Mouse (Mus musculus) embryonic facial prominence, embryonic 14.5 days (tissue): ENCODE measurements at regions not wholly inside any gene's neighbourhood (a gene's known extent, or its start where the extent isn't known, plus 50 kb on each side); places are given as distances from the start of the nearest gene placed in this dataset.
"Not testable (repeated sequence)": the region's sequence is repeated elsewhere in the genome, so short reads cannot be mapped to it uniquely, and the experiment has no call there.

Source experiments
- ATAC-seq: fragments of 200-750 bp; cut with Nextera tagmentation; 2 replicates; pipeline ENCODE4 v1.8.0; 2017; ENCODE audit warnings: low read depth, moderate number of reproducible peaks, moderate TSS enrichment
- DNase-seq: peaks from one replicate; pipeline ENCODE4 v3.0.0-alpha.2; 2015; ENCODE audit warnings: low spot score
- H3K27ac ChIP-seq: fragments of 300-500 bp; sonication (generic); replicated peaks from 2 replicates; pipeline ENCODE4 v1.5.1; 2014; ENCODE audit warnings: low read depth, mild to moderate bottlenecking, low read length, moderate library complexity
- H3K27me3 ChIP-seq: fragments of 300-500 bp; sonication (generic); replicated peaks from 2 replicates; pipeline ENCODE4 v1.6.1; 2014; ENCODE audit warnings: low read length; ENCODE audit not compliant: control insufficient read depth, insufficient read depth
- H3K36me3 ChIP-seq: fragments of 300-500 bp; sonication (generic); 2 replicates; pipeline ENCODE4 v1.6.1; 2014; ENCODE audit warnings: low read length, mixed read lengths; ENCODE audit not compliant: control insufficient read depth, insufficient read depth
- H3K4me1 ChIP-seq: fragments of 300-500 bp; sonication (generic); 2 replicates; pipeline ENCODE4 v1.6.1; 2014; ENCODE audit warnings: antibody characterized with exemption, low read length; ENCODE audit not compliant: control insufficient read depth, insufficient read depth
- H3K4me2 ChIP-seq: fragments of 300-500 bp; sonication (generic); 2 replicates; pipeline ENCODE4 v1.6.1; 2014; ENCODE audit warnings: low read depth, mild to moderate bottlenecking, low read length, moderate library complexity, mixed read lengths
- H3K4me3 ChIP-seq: fragments of 300-500 bp; sonication (generic); 2 replicates; pipeline ENCODE4 v1.5.1; 2014; ENCODE audit warnings: low read depth, mild to moderate bottlenecking, low read length
- H3K9ac ChIP-seq: fragments of 300-500 bp; sonication (generic); 2 replicates; pipeline ENCODE4 v1.6.1; 2014; ENCODE audit warnings: low read depth, mild to moderate bottlenecking, low read length, moderate library complexity, mixed read lengths
- H3K9me3 ChIP-seq: fragments of 300-500 bp; sonication (generic); 2 replicates; pipeline ENCODE4 v1.6.1; 2016; ENCODE audit warnings: low read length; ENCODE audit not compliant: control insufficient read depth
- WGBS: fragments of 180-500 bp; shearing (Covaris S2); extraction: QIAGEN DNeasy Blood & Tissue Kit; methylation state at CpG from one replicate; pipeline ENCODE4 v1.1.7; 2014; 5-methylcytosine and 5-hydroxymethylcytosine counted together

- H3K4me1 ChIP-seq, H3K36me3 ChIP-seq, DNase-seq, H3K27me3 ChIP-seq, H3K4me2 ChIP-seq, ATAC-seq, H3K27ac ChIP-seq, H3K9ac ChIP-seq, H3K4me3 ChIP-seq, H3K9me3 ChIP-seq: not testable (repeated sequence)
- 88% methylated on average over 4 of the region's 4 CpGs for WGBS
Observed at GRCm38 (mm10) chr6:48341367-48341766, 54.0 kb upstream of the Krba1 start.

GRCm38 (mm10) chr6:48336964-48337363 lies 58.4 kb upstream of the Krba1 start:
- not testable (repeated sequence) for H3K9ac ChIP-seq, H3K4me3 ChIP-seq, H3K4me1 ChIP-seq, H3K9me3 ChIP-seq, ATAC-seq, H3K27ac ChIP-seq, H3K4me2 ChIP-seq, DNase-seq, H3K27me3 ChIP-seq, H3K36me3 ChIP-seq
- 76% methylated on average over 3 of the region's 3 CpGs for whole genome bisulfite sequencing

DNA sequence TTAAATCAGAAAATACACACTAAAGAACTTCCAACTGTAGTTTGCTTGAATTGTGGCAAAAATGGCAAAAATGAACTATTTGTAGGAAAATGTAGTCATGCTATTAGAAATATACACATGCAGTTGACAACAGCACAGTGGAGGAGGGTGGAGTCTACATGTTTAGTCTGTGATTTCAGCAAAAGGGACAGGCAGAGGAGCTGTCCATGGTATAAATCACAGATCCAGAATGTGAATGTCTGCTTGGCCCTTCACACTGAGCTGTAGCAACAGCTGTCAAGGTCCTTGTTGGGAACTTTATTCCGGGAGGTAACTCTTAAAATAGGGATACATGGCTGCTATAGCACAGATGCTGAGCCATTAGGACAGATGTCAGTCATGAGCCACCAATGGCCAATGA lies 107.4 kb upstream of the Krba1 start:
- Histone ChIP-seq H3K4me1 (no peaks in the 10 kb centered on the region), H3K4me3 (no peak overlapping the region), H3K4me2 (no peak overlapping the region), H3K9ac (no peak overlapping the region), H3K9me3 (no peaks in the 10 kb centered on the region), H3K27me3 (no peaks in the 10 kb centered on the region), H3K36me3 (no peaks in the 10 kb centered on the region), H3K27ac (no peak overlapping the region)
- no peak for ATAC-seq
- 87% methylated on average over 1 of the region's 1 CpGs for WGBS
- peak; percentile 75 for DNase-seq

GRCm38 (mm10) chr6:48279646-48280045 lies 115.7 kb upstream of the Krba1 start:
- not testable (repeated sequence) for DNase-seq, H3K36me3 ChIP-seq, H3K9me3 ChIP-seq, H3K4me2 ChIP-seq, H3K9ac ChIP-seq, H3K4me1 ChIP-seq, ATAC-seq, H3K4me3 ChIP-seq, H3K27me3 ChIP-seq, H3K27ac ChIP-seq
- WGBS: 47% methylated on average over 1 of the region's 1 CpGs

DNA sequence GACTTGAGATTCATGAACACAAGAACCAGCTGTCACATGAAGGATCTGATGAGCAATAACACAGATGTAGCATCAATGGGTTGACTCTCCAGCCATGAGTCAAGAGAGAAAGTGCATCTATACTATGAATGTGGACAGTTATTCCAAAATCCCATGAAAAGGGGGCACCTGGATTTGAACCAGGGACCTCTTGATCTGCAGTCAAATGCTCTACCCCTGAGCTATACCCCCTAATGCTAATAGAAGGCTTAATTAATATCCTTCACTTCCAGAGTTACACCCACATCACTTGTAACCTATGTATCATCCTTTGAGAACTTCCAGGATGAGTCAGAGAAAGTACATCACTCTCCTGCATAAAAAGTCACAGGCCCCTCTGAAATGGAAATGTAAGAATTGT lies 133.8 kb upstream of the Krba1 start:
- not testable (repeated sequence) for H3K4me3 ChIP-seq, H3K9me3 ChIP-seq, H3K9ac ChIP-seq, DNase-seq, H3K36me3 ChIP-seq, H3K4me2 ChIP-seq, H3K27ac ChIP-seq, ATAC-seq, H3K27me3 ChIP-seq, H3K4me1 ChIP-seq

DNA sequence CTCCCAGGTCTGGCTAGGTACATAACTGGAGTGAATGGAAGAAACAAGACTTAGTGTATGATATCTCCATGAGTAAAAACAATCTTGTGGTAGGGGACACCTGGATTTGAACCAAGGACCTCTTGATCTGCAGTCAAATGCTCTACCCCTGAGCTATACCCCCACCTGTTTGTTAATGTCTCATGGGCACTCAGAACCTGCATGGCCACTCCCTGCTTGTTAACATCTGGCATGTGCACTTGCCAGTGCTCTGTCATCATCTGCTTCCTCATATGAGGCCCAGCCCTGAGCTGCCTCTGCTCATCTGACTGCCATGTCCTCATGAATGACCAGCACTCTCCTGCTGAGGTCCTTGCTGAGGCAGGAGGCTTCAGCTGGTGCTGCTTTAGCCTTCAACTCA lies 142.4 kb upstream of the Krba1 start:
- not testable (repeated sequence) for DNase-seq, H3K9ac ChIP-seq, H3K9me3 ChIP-seq, H3K27me3 ChIP-seq, H3K36me3 ChIP-seq, H3K4me2 ChIP-seq, H3K4me1 ChIP-seq, H3K4me3 ChIP-seq, ATAC-seq, H3K27ac ChIP-seq

GRCm38 (mm10) chr6:48251954-48252353 lies 143.4 kb upstream of the Krba1 start:
- no peak for ATAC-seq
- Histone ChIP-seq H3K9me3 (no peaks in the 10 kb centered on the region), H3K9ac (no peak overlapping the region), H3K36me3 (no peaks in the 10 kb centered on the region), H3K4me3 (no peak overlapping the region), H3K27ac (no peak overlapping the region), H3K4me1 (no peaks in the 10 kb centered on the region), H3K4me2 (no peak overlapping the region), H3K27me3 (no peaks in the 10 kb centered on the region)
- WGBS: 92% methylated on average over 1 of the region's 1 CpGs
- no peak for DNase-seq

GRCm38 (mm10) chr6:48244191-48244590 lies 151.2 kb upstream of the Krba1 start:
- not testable (repeated sequence) for DNase-seq, H3K27ac ChIP-seq, H3K27me3 ChIP-seq, H3K4me2 ChIP-seq, H3K4me1 ChIP-seq, ATAC-seq, H3K9me3 ChIP-seq, H3K36me3 ChIP-seq, H3K9ac ChIP-seq, H3K4me3 ChIP-seq

DNA sequence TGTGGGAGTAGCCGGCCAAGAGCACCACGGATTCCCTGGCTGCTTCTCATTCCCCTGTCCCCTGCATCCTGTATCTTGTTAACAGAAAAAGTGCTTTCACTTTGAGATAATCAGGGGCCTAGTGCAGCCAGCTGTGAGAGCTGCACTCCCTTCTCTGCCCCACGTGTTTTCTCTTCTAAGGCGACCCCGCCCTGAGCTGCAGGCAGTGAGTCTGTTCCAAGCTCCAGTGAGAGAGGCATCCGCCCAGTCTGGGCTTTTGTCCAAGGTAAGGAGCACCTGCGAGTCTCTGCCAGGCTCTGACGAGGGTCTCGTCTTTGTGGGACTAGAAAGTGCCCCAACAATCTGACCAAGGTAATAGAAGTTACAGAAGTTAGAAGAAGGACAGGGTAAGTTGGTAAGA lies 141.0 kb upstream of the Zfp746 start:
- no peak for ATAC-seq
- no peak overlapping the region for H3K4me2 ChIP-seq
- DNase-seq: peak; percentile 78
- no peak overlapping the region for H3K9ac ChIP-seq
- no peaks in the 10 kb centered on the region for H3K27me3 ChIP-seq
- H3K36me3 ChIP-seq: no peaks in the 10 kb centered on the region
- no peaks in the 10 kb centered on the region for H3K4me1 ChIP-seq
- 35% methylated on average over 9 of the region's 9 CpGs for WGBS
- no peak overlapping the region for H3K27ac ChIP-seq
- H3K4me3 ChIP-seq: no peak overlapping the region
- no peaks in the 10 kb centered on the region for H3K9me3 ChIP-seq
